Mouse (Mus musculus) G1E (cell line): ENCODE measurements around the gene Kalrn. TPM values are rescaled to one million over a fixed set of nuclear protein-coding genes. Genes with fewer than 3 reads are reported as not detected.

Experiments
- ATAC-seq: 2 replicates; pipeline ENCODE4 v1.8.0; 2016; ENCODE audit warnings: mild to moderate bottlenecking; ENCODE audit not compliant: insufficient number of reproducible peaks, poor library complexity, low FRiP score, severe bottlenecking; ENCODE audit errors: extremely low read depth
- DNase-seq: peaks from one replicate; pipeline ENCODE4 v3.0.0; 2012; ENCODE audit warnings: low spot score
- H3K27me3 ChIP-seq: 2 replicates; pipeline ENCODE4 v1.6.1; 2012; ENCODE audit warnings: mild to moderate bottlenecking, low read length, inconsistent platforms; ENCODE audit not compliant: insufficient read depth
- H3K36me3 ChIP-seq: replicated peaks from 2 replicates; pipeline ENCODE3; 2012; ENCODE audit warnings: mild to moderate bottlenecking, inconsistent platforms
- H3K4me1 ChIP-seq: 2 replicates; pipeline ENCODE4 v1.6.1; 2012; ENCODE audit warnings: low read depth, low read length, inconsistent platforms, mixed read lengths; ENCODE audit not compliant: insufficient read depth
- H3K4me3 ChIP-seq: 2 replicates; pipeline ENCODE4 v1.5.1; 2012; ENCODE audit warnings: low read depth, mild to moderate bottlenecking, inconsistent platforms, low read length, moderate library complexity, mixed read lengths
- H3K9me3 ChIP-seq: replicated peaks from 2 replicates; pipeline ENCODE4 v1.6.1; 2012; ENCODE audit warnings: inconsistent platforms
- CTCF ChIP-seq: IDR thresholded peaks from 2 replicates; pipeline ENCODE4 v1.5.1; 2012; ENCODE audit warnings: low read depth, low read length, inconsistent platforms, mixed read lengths
- GATA1 ChIP-seq: IDR thresholded peaks from 2 replicates; pipeline ENCODE4 v1.6.1; 2012; ENCODE audit warnings: borderline replicate concordance, low read length, inconsistent platforms, mixed read lengths
- GATA2 ChIP-seq: IDR thresholded peaks from 2 replicates; pipeline ENCODE4 v1.6.1; 2012; ENCODE audit warnings: low read depth, low read length, inconsistent platforms, borderline replicate concordance
- POLR2AphosphoS5 ChIP-seq: IDR thresholded peaks from 2 replicates; pipeline ENCODE4 v1.6.1; 2012; ENCODE audit warnings: low read depth, low read length, inconsistent platforms; ENCODE audit not compliant: insufficient replicate concordance
- TAL1 ChIP-seq: conservative IDR thresholded peaks from 2 replicates; pipeline ENCODE4 v1.6.1; 2012; ENCODE audit warnings: low read depth, low read length, inconsistent platforms, mixed read lengths
- polyA plus RNA-seq: library from polyadenylated mRNA; stranded (reverse); fragments of >175 nt; gene quantifications from 2 replicates; pipeline ENCODE4 v1.2.3, GENCODE M21; 2012
- total RNA-seq, 2 experiments: library from RNA; stranded (forward) in 1 of 2; stranded (reverse) in 1 of 2; fragments of 200-1000 nt in 1 of 2; fragments of >200 nt in 1 of 2; fragmentation: Nextera tagmentation in 1 of 2; gene quantifications; 2 replicates each; pipeline ENCODE4 v1.2.3; 2014 to 2017

The Kalrn gene
- total and polyA plus RNA-seq, 3 experiments, result 0.88 to 2.8 (median 1.8) TPM

GRCm38 (mm10) chr16:34282026-34282425 is 291.3 kb downstream of the Kalrn start:
- Histone ChIP-seq H3K27me3 (no peaks in the 10 kb centered on the region; the same call in 1 of the 2 replicates), H3K4me1 (no peaks in the 10 kb centered on the region), H3K4me3 (no peak overlapping the region), H3K9me3 (no peaks in the 10 kb centered on the region), H3K36me3 (no peaks in the 10 kb centered on the region)
- ATAC-seq (no peak), DNase-seq (no peak)
- no peak for TF ChIP-seq CTCF
- TF ChIP-seq GATA1, result no peak
- no peak for TF ChIP-seq GATA2
- no peak for TF ChIP-seq TAL1
- no peak for TF ChIP-seq POLR2AphosphoS5

- ATAC-seq (no peak), DNase-seq (no peak)
- H3K36me3 ChIP-seq, result no peaks in the 10 kb centered on the region
- H3K4me1 ChIP-seq, result no peaks in the 10 kb centered on the region
- no peak for TF ChIP-seq POLR2AphosphoS5
- no peak for TF ChIP-seq TAL1
- TF ChIP-seq GATA1, result no peak
- TF ChIP-seq GATA2, result no peak
- no peak for TF ChIP-seq CTCF
- no peaks in the 10 kb centered on the region for H3K9me3 ChIP-seq
- no peak overlapping the region for H3K4me3 ChIP-seq
- no peaks in the 10 kb centered on the region; the same call in 1 of the 2 replicates for H3K27me3 ChIP-seq
Measured at GRCm38 (mm10) chr16:34279654-34280383, 293.5 kb downstream of the Kalrn start.

- no peaks in the 10 kb centered on the region; the same call in 1 of the 2 replicates for H3K27me3 ChIP-seq
- H3K36me3 ChIP-seq, result no peaks in the 10 kb centered on the region
- no peaks in the 10 kb centered on the region for H3K9me3 ChIP-seq
- H3K4me3 ChIP-seq, result no peak overlapping the region
- no peak for TF ChIP-seq CTCF
- TF ChIP-seq GATA1, result no peak
- no peak for TF ChIP-seq GATA2
- no peak for TF ChIP-seq POLR2AphosphoS5
- no peak for TF ChIP-seq TAL1
- H3K4me1 ChIP-seq, result no peaks in the 10 kb centered on the region
- ATAC-seq (no peak), DNase-seq (no peak)
Measured at GRCm38 (mm10) chr16:34278249-34278790, 295.0 kb downstream of the Kalrn start.

- no peak for TF ChIP-seq POLR2AphosphoS5
- Histone ChIP-seq H3K36me3 (no peaks in the 10 kb centered on the region), H3K4me3 (no peak overlapping the region), H3K27me3 (peaks cover 4% of the 10 kb centered on the region; the same call in 1 of the 2 replicates), H3K4me1 (no peaks in the 10 kb centered on the region), H3K9me3 (no peaks in the 10 kb centered on the region)
- ATAC-seq (no peak), DNase-seq (no peak)
Measured at GRCm38 (mm10) chr16:34274607-34275006, 298.7 kb downstream of the Kalrn start.

GRCm38 (mm10) chr16:34271476-34271875 is 301.9 kb downstream of the Kalrn start:
- Histone ChIP-seq H3K27me3 (0 out of 2 replicates have a peak, but pooled peaks cover 4% of the 10 kb centered on the region), H3K9me3 (no peaks in the 10 kb centered on the region), H3K4me1 (no peaks in the 10 kb centered on the region), H3K36me3 (no peaks in the 10 kb centered on the region), H3K4me3 (no peak overlapping the region)
- no peak for TF ChIP-seq POLR2AphosphoS5
- no peak for TF ChIP-seq CTCF
- TF ChIP-seq GATA1, result no peak
- TF ChIP-seq TAL1, result no peak
- no peak for TF ChIP-seq GATA2
- ATAC-seq (no peak), DNase-seq (no peak)

GRCm38 (mm10) chr16:34270681-34271080 is 302.7 kb downstream of the Kalrn start:
- no peak for TF ChIP-seq POLR2AphosphoS5
- TF ChIP-seq GATA1, result no peak
- TF ChIP-seq GATA2, result no peak
- TF ChIP-seq TAL1, result no peak
- H3K4me1 ChIP-seq, result no peaks in the 10 kb centered on the region
- no peaks in the 10 kb centered on the region for H3K36me3 ChIP-seq
- ATAC-seq, result no peak
- DNase-seq, result no peak
- H3K9me3 ChIP-seq, result no peaks in the 10 kb centered on the region
- H3K4me3 ChIP-seq, result no peak overlapping the region
- H3K27me3 ChIP-seq, result peaks cover 4% of the 10 kb centered on the region; the same call in 1 of the 2 replicates

- Histone ChIP-seq H3K4me1 (no peaks in the 10 kb centered on the region), H3K27me3 (peaks cover 7% of the 10 kb centered on the region; the same call in 1 of the 2 replicates), H3K4me3 (no peak overlapping the region), H3K36me3 (no peaks in the 10 kb centered on the region), H3K9me3 (no peaks in the 10 kb centered on the region)
- ATAC-seq, result no peak
- TF ChIP-seq TAL1, result no peak
- no peak for TF ChIP-seq GATA2
- TF ChIP-seq GATA1, result no peak
- TF ChIP-seq POLR2AphosphoS5, result no peak
- TF ChIP-seq CTCF, result no peak
- no peak for DNase-seq
Measured at GRCm38 (mm10) chr16:34269642-34270041, 303.7 kb downstream of the Kalrn start.
